Mouse (Mus musculus) heart, embryonic 14.5 days (tissue): ENCODE results near the gene H2-M10.6. TPM values are rescaled to one million over a fixed set of nuclear protein-coding genes. Genes with fewer than 3 reads are reported as not detected.
"Not testable (repeated sequence)": the region's sequence is repeated elsewhere in the genome, so short reads cannot be mapped to it uniquely, and the experiment has no call there.

Experiments
- ATAC-seq: fragments of 200-750 bp; cut with Nextera tagmentation; 2 replicates; pipeline ENCODE4 v1.8.0; 2017; ENCODE audit warnings: low read depth, moderate TSS enrichment; ENCODE audit not compliant: insufficient number of reproducible peaks, insufficient read depth, low FRiP score
- H3K27ac ChIP-seq, 2 experiments: fragments of 200-500 bp in 1 of 2; fragments of 300-500 bp in 1 of 2; sonication (generic) in 1 of 2; replicated peaks in 1 of 2; 2 replicates each; pipeline ENCODE4 v1.5.1; 2012 to 2014; ENCODE audit warnings: low read depth in 2 of 2, low read length in 2 of 2, control low read depth in 1 of 2, mild to moderate bottlenecking in 1 of 2, mixed read lengths in 1 of 2; ENCODE audit not compliant: control insufficient read depth in 1 of 2, insufficient read depth in 1 of 2
- H3K27me3 ChIP-seq: fragments of 300-500 bp; sonication (generic); 2 replicates; pipeline ENCODE4 v1.6.1; 2014; ENCODE audit warnings: mild to moderate bottlenecking, low read length, control low read depth; ENCODE audit not compliant: control insufficient read depth, insufficient read depth
- H3K36me3 ChIP-seq: fragments of 300-500 bp; sonication (generic); 2 replicates; pipeline ENCODE4 v1.6.1; 2014; ENCODE audit warnings: mild to moderate bottlenecking, control low read depth, low read length, mixed read lengths; ENCODE audit not compliant: control insufficient read depth, insufficient read depth
- H3K4me1 ChIP-seq, 2 experiments: fragments of 200-500 bp in 1 of 2; fragments of 300-500 bp in 1 of 2; sonication (generic) in 1 of 2; 2 replicates each; pipeline ENCODE4 v1.6.1; 2012 to 2014; ENCODE audit warnings: low read length in 2 of 2, control low read depth in 1 of 2, mixed read lengths in 1 of 2; ENCODE audit not compliant: control insufficient read depth in 2 of 2, insufficient read depth in 2 of 2
- H3K4me2 ChIP-seq: fragments of 300-500 bp; sonication (generic); 2 replicates; pipeline ENCODE4 v1.6.1; 2014; ENCODE audit warnings: mild to moderate bottlenecking, low read length
- H3K4me3 ChIP-seq, 2 experiments: fragments of 200-500 bp in 1 of 2; fragments of 300-500 bp in 1 of 2; sonication (generic) in 1 of 2; 2 replicates each; pipeline ENCODE4 v1.5.1; 2012 to 2014; ENCODE audit warnings: low read length in 2 of 2, mild to moderate bottlenecking in 2 of 2, control low read depth in 1 of 2, low read depth in 1 of 2, moderate library complexity in 1 of 2; ENCODE audit not compliant: control insufficient read depth in 1 of 2, insufficient read depth in 1 of 2
- H3K9ac ChIP-seq: fragments of 300-500 bp; sonication (generic); 2 replicates; pipeline ENCODE4 v1.6.1; 2014; ENCODE audit warnings: mild to moderate bottlenecking, low read length
- H3K9me3 ChIP-seq: fragments of 300-500 bp; sonication (generic); 2 replicates; pipeline ENCODE4 v1.6.1; 2016; ENCODE audit warnings: low read length, control low read depth; ENCODE audit not compliant: control insufficient read depth
- WGBS: fragments of 180-500 bp; shearing (Covaris S2); extraction: QIAGEN DNeasy Blood & Tissue Kit; methylation state at CpG from one replicate; pipeline ENCODE4 v1.1.7; 2014; 5-methylcytosine and 5-hydroxymethylcytosine counted together
- polyA plus RNA-seq: library from polyadenylated mRNA; unstranded; fragments of >200 nt; fragmentation: Nextera tagmentation; extraction: Ambion mirVana; gene quantifications from 2 replicates; pipeline ENCODE4 v1.2.1, GENCODE M21; 2014

Gene H2-M10.6
- polyA plus RNA-seq, 1 experiment from 2014 or later = not detected

GRCm38 (mm10) chr17:36788801-36789200 lies 23.2 kb upstream of the H2-M10.6 start:
- H3K9ac ChIP-seq, H3K27ac ChIP-seq, H3K4me3 ChIP-seq, H3K4me1 ChIP-seq, H3K9me3 ChIP-seq, H3K36me3 ChIP-seq, H3K27me3 ChIP-seq, ATAC-seq, H3K4me2 ChIP-seq: not testable (repeated sequence)

GRCm38 (mm10) chr17:36799493-36799892 lies 12.5 kb upstream of the H2-M10.6 start:
- no peak overlapping the region for H3K4me2 ChIP-seq
- no peaks in the 10 kb centered on the region for H3K9me3 ChIP-seq
- ATAC-seq = no peak
- WGBS = 77% methylated on average over 10 of the region's 10 CpGs
- no peak overlapping the region for H3K27ac ChIP-seq
- H3K4me1 ChIP-seq = no peaks in the 10 kb centered on the region
- H3K4me3 ChIP-seq = no peak overlapping the region
- H3K27me3 ChIP-seq = no peaks in the 10 kb centered on the region
- no peaks in the 10 kb centered on the region for H3K36me3 ChIP-seq
- no peak overlapping the region for H3K9ac ChIP-seq

DNA sequence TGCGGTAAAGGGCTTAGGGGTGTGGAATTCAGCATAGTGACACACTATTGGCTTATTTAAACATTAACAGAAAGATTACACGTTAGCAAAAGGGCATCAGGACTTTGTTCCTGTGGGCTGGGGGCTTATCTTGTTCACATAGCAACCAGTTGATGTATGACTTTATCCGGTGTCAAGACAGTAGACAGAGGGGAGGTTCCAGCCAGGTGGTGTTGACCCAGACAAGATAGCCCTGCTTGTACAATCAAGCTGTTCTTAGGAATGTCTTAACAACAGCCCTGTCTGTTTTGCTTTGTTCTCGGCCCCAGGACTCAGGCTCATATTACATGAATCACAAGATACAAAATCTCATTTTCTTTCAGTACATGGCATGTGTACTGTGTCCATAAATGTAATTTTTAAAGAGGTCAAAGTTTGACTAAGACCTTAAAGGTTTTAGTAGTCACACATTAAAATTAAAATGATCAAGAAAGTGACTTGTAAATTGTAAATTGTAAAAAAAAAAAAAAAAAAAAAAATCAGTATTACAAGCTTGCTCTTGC lies 12.0 kb upstream of the H2-M10.6 start:
- H3K27ac ChIP-seq, H3K4me3 ChIP-seq, H3K9ac ChIP-seq, H3K9me3 ChIP-seq, ATAC-seq, H3K27me3 ChIP-seq, H3K4me2 ChIP-seq, H3K36me3 ChIP-seq, H3K4me1 ChIP-seq: not testable (repeated sequence)
- WGBS = 29% methylated on average over 4 of the region's 4 CpGs

DNA sequence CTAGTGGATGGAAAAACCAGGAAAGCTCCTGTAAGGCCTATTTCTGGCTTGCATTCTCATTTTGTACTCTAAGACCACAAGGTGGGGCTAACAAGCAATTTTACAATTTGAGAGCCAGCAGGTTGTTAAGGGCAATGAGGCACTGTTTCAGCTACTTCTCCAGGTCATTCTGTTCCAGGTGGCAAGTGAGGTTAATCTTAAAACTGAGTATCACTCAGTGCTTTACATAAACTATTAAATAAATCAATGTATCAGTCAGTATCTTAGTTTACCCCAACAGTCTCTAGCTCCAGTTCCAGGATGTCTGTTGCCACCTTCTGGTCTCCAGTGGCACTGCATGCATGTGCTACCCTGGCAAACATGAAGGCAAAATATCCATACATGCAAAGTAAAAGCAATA lies 12.0 kb downstream of the H2-M10.6 start:
- H3K9me3 ChIP-seq = no peaks in the 10 kb centered on the region
- no peak overlapping the region for H3K4me3 ChIP-seq
- no peak overlapping the region for H3K9ac ChIP-seq
- H3K4me1 ChIP-seq = no peaks in the 10 kb centered on the region
- no peaks in the 10 kb centered on the region for H3K36me3 ChIP-seq
- H3K4me2 ChIP-seq = no peak overlapping the region
- no peak; the same call in 1 of the 2 replicates for ATAC-seq
- no peaks in the 10 kb centered on the region for H3K27me3 ChIP-seq
- no peak overlapping the region for H3K27ac ChIP-seq

GRCm38 (mm10) chr17:36825525-36825924 lies 13.6 kb downstream of the H2-M10.6 start:
- Histone ChIP-seq H3K9ac (no peak overlapping the region), H3K36me3 (no peaks in the 10 kb centered on the region), H3K4me3 (no peak overlapping the region), H3K9me3 (no peaks in the 10 kb centered on the region), H3K27me3 (peaks cover 4% of the 10 kb centered on the region; the same call in 1 of the 2 replicates), H3K4me1 (no peaks in the 10 kb centered on the region), H3K4me2 (no peak overlapping the region), H3K27ac (no peak overlapping the region)
- 23% methylated on average over 4 of the region's 4 CpGs for WGBS
- ATAC-seq = no peak

DNA sequence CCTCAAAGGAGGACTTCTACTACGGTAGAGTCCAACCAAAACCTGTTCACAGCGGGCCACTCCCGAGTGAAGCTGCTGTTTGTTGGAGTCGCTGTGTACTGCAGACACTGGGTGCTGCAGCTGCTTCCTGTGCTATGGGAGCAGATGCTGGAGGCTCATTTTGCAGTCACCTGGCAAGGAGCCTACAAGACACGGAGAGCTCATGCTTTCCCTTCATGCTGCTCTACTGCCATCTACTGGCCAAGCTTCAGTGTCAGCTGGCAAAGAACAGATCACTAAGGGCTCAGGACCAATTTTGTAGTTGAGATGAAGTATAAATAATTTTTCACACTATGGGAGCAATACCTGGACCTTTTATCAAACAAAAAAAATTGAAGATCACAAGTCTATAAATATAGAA lies 14.0 kb downstream of the H2-M10.6 start:
- WGBS = 18% methylated on average over 5 of the region's 5 CpGs
- H3K9ac ChIP-seq, H3K27ac ChIP-seq, H3K4me1 ChIP-seq, ATAC-seq, H3K36me3 ChIP-seq, H3K27me3 ChIP-seq, H3K4me3 ChIP-seq, H3K9me3 ChIP-seq, H3K4me2 ChIP-seq: not testable (repeated sequence)

GRCm38 (mm10) chr17:36828488-36828887 lies 16.5 kb downstream of the H2-M10.6 start:
- Histone ChIP-seq H3K4me1 (no peaks in the 10 kb centered on the region), H3K36me3 (no peaks in the 10 kb centered on the region), H3K9ac (no peak overlapping the region), H3K4me2 (no peak overlapping the region), H3K4me3 (no peak overlapping the region), H3K27me3 (peaks cover 4% of the 10 kb centered on the region; the same call in 1 of the 2 replicates), H3K9me3 (no peaks in the 10 kb centered on the region), H3K27ac (no peak overlapping the region)
- 74% methylated on average over 2 of the region's 2 CpGs for WGBS
- ATAC-seq = no peak

- H3K27ac ChIP-seq = no peak overlapping the region
- H3K4me2 ChIP-seq = no peak overlapping the region
- H3K4me3 ChIP-seq = no peak overlapping the region
- no peak for ATAC-seq
- no peak overlapping the region for H3K9ac ChIP-seq
- WGBS = 58% methylated on average over 3 of the region's 3 CpGs
- H3K9me3 ChIP-seq = no peaks in the 10 kb centered on the region
- H3K4me1 ChIP-seq = no peaks in the 10 kb centered on the region
- H3K27me3 ChIP-seq = peaks cover 4% of the 10 kb centered on the region; the same call in 1 of the 2 replicates
- no peaks in the 10 kb centered on the region for H3K36me3 ChIP-seq
Observed at GRCm38 (mm10) chr17:36830470-36830869, 18.5 kb downstream of the H2-M10.6 start.
